Mouse (Mus musculus) hindbrain, embryonic 14.5 days (tissue): ENCODE results near the gene Sh3kbp1. TPM values are rescaled to one million over a fixed set of nuclear protein-coding genes. Genes with fewer than 3 reads are reported as not detected.

Experiments used
- ATAC-seq: fragments of 200-750 bp; cut with Nextera tagmentation; 2 replicates; pipeline ENCODE4 v1.8.0; 2017; ENCODE audit warnings: moderate number of reproducible peaks, mild to moderate bottlenecking, moderate TSS enrichment, moderate library complexity; ENCODE audit not compliant: low FRiP score
- DNase-seq: peaks from one replicate; pipeline ENCODE4 v3.0.0-alpha.2; 2015; ENCODE audit warnings: low spot score
- H3K27ac ChIP-seq: fragments of 300-500 bp; sonication (generic); 2 replicates; pipeline ENCODE4 v1.5.1; 2014; ENCODE audit warnings: mild to moderate bottlenecking, moderate library complexity
- H3K27me3 ChIP-seq: fragments of 300-500 bp; sonication (generic); 2 replicates; pipeline ENCODE4 v1.6.1; 2014; ENCODE audit warnings: mild to moderate bottlenecking, low read length, mixed read lengths; ENCODE audit not compliant: control insufficient read depth, insufficient read depth
- H3K36me3 ChIP-seq: fragments of 300-500 bp; sonication (generic); replicated peaks from 2 replicates; pipeline ENCODE4 v1.6.1; 2014; ENCODE audit not compliant: control insufficient read depth, insufficient read depth
- H3K4me1 ChIP-seq: fragments of 300-500 bp; sonication (generic); replicated peaks from 2 replicates; pipeline ENCODE4 v1.6.1; 2014; ENCODE audit warnings: antibody characterized with exemption, low read length, mixed read lengths; ENCODE audit not compliant: control insufficient read depth, insufficient read depth
- H3K4me2 ChIP-seq: fragments of 300-500 bp; sonication (generic); replicated peaks from 2 replicates; pipeline ENCODE4 v1.6.1; 2014; ENCODE audit warnings: mild to moderate bottlenecking, moderate library complexity
- H3K4me3 ChIP-seq: fragments of 300-500 bp; sonication (generic); replicated peaks from 2 replicates; pipeline ENCODE4 v1.5.1; 2014; ENCODE audit warnings: mild to moderate bottlenecking, low read length
- H3K9ac ChIP-seq: fragments of 300-500 bp; sonication (generic); 2 replicates; pipeline ENCODE4 v1.6.1; 2014
- H3K9me3 ChIP-seq: fragments of 300-500 bp; sonication (generic); 2 replicates; pipeline ENCODE4 v1.6.1; 2016; ENCODE audit warnings: low read length; ENCODE audit not compliant: control insufficient read depth
- WGBS: fragments of 180-500 bp; shearing (Covaris S2); extraction: QIAGEN DNeasy Blood & Tissue Kit; methylation state at CpG from one replicate; pipeline ENCODE4 v1.1.7; 2014; 5-methylcytosine and 5-hydroxymethylcytosine counted together
- polyA plus RNA-seq: library from polyadenylated mRNA; unstranded; fragments of >200 nt; fragmentation: Nextera tagmentation; extraction: Ambion mirVana; gene quantifications from 2 replicates; pipeline ENCODE4 v1.2.1, GENCODE M21; 2014

The Sh3kbp1 gene
- polyA plus RNA-seq, 1 experiment from 2014 or later: 53.4 TPM

- H3K36me3 ChIP-seq: no peaks in the 10 kb centered on the region; the same call in 1 of the 2 replicates
- H3K4me2 ChIP-seq: no peak overlapping the region
- no peak overlapping the region for H3K9ac ChIP-seq
- no peaks in the 10 kb centered on the region for H3K4me1 ChIP-seq
- no peaks in the 10 kb centered on the region; the same call in 1 of the 2 replicates for H3K27me3 ChIP-seq
- ATAC-seq (no peak), DNase-seq (no peak)
- no peaks in the 10 kb centered on the region for H3K9me3 ChIP-seq
- H3K4me3 ChIP-seq: no peak overlapping the region
- WGBS: 92% methylated on average over 1 of the region's 1 CpGs
- no peak overlapping the region for H3K27ac ChIP-seq
These were observed 305.0 kb downstream of the Sh3kbp1 start for GRCm38 (mm10) chrX:159932027-159932426.

- no peaks in the 10 kb centered on the region for H3K4me1 ChIP-seq
- H3K9ac ChIP-seq: no peak overlapping the region
- H3K4me2 ChIP-seq: no peak overlapping the region
- no peaks in the 10 kb centered on the region for H3K9me3 ChIP-seq
- H3K27me3 ChIP-seq: no peaks in the 10 kb centered on the region; the same call in 1 of the 2 replicates
- no peaks in the 10 kb centered on the region for H3K36me3 ChIP-seq
- H3K4me3 ChIP-seq: no peak overlapping the region
- no peak for DNase-seq
- WGBS: 83% methylated on average over 2 of the region's 2 CpGs
- ATAC-seq: no peak
- no peak overlapping the region for H3K27ac ChIP-seq
These were observed 315.5 kb downstream of the Sh3kbp1 start for GRCm38 (mm10) chrX:159942569-159942968.

GRCm38 (mm10) chrX:159943586-159943985 lies 316.5 kb downstream of the Sh3kbp1 start:
- WGBS: 71% methylated on average over 1 of the region's 1 CpGs
- no peak overlapping the region for H3K4me3 ChIP-seq
- H3K27me3 ChIP-seq: no peaks in the 10 kb centered on the region; the same call in 1 of the 2 replicates
- H3K4me1 ChIP-seq: no peaks in the 10 kb centered on the region
- ATAC-seq: no peak
- DNase-seq: no peak
- H3K9ac ChIP-seq: no peak overlapping the region
- H3K9me3 ChIP-seq: no peaks in the 10 kb centered on the region
- no peak overlapping the region for H3K4me2 ChIP-seq
- H3K27ac ChIP-seq: no peak overlapping the region
- no peaks in the 10 kb centered on the region for H3K36me3 ChIP-seq

- Histone ChIP-seq H3K9ac (no peak overlapping the region), H3K27ac (no peak overlapping the region), H3K4me1 (no peaks in the 10 kb centered on the region), H3K36me3 (no peaks in the 10 kb centered on the region), H3K27me3 (peaks cover 18% of the 10 kb centered on the region; the same call in 1 of the 2 replicates), H3K9me3 (no peaks in the 10 kb centered on the region), H3K4me3 (no peak overlapping the region), H3K4me2 (no peak overlapping the region)
- DNase-seq (no peak), ATAC-seq (no peak)
- WGBS: 78% methylated on average over 7 of the region's 7 CpGs
These were observed 326.7 kb downstream of the Sh3kbp1 start for GRCm38 (mm10) chrX:159953546-159954429.

GRCm38 (mm10) chrX:159954430-159954779 lies 327.3 kb downstream of the Sh3kbp1 start:
- H3K9me3 ChIP-seq: no peaks in the 10 kb centered on the region
- WGBS: 67% methylated on average over 4 of the region's 4 CpGs
- ATAC-seq (peak; percentile 24; the same call in 1 of the 2 replicates), DNase-seq (no peak)
- H3K4me1 ChIP-seq: no peaks in the 10 kb centered on the region
- H3K36me3 ChIP-seq: no peaks in the 10 kb centered on the region
- no peak overlapping the region for H3K9ac ChIP-seq
- no peak overlapping the region for H3K4me2 ChIP-seq
- peaks cover 18% of the 10 kb centered on the region; the same call in 1 of the 2 replicates for H3K27me3 ChIP-seq
- H3K4me3 ChIP-seq: no peak overlapping the region
- no peak overlapping the region for H3K27ac ChIP-seq

- Histone ChIP-seq H3K27me3 (peaks cover 13% of the 10 kb centered on the region; the same call in 1 of the 2 replicates), H3K4me2 (no peak overlapping the region), H3K9ac (no peak overlapping the region), H3K36me3 (no peaks in the 10 kb centered on the region), H3K4me3 (no peak overlapping the region), H3K4me1 (no peaks in the 10 kb centered on the region), H3K27ac (no peak overlapping the region), H3K9me3 (no peaks in the 10 kb centered on the region)
- WGBS: 93% methylated on average over 6 of the region's 6 CpGs
- ATAC-seq: no peak
- no peak for DNase-seq
These were observed 328.4 kb downstream of the Sh3kbp1 start for GRCm38 (mm10) chrX:159955433-159955832.

GRCm38 (mm10) chrX:159961385-159961784 lies 334.3 kb downstream of the Sh3kbp1 start:
- DNase-seq: no peak
- H3K27me3 ChIP-seq: peaks cover 4% of the 10 kb centered on the region; the same call in 1 of the 2 replicates
- H3K4me1 ChIP-seq: no peaks in the 10 kb centered on the region
- H3K9me3 ChIP-seq: no peaks in the 10 kb centered on the region
- WGBS: 85% methylated on average over 2 of the region's 2 CpGs
- H3K4me3 ChIP-seq: no peak overlapping the region
- no peak overlapping the region for H3K9ac ChIP-seq
- H3K36me3 ChIP-seq: no peaks in the 10 kb centered on the region
- H3K27ac ChIP-seq: no peak overlapping the region
- no peak for ATAC-seq
- H3K4me2 ChIP-seq: no peak overlapping the region

- H3K4me3 ChIP-seq: no peak overlapping the region
- ATAC-seq: peak; percentile 56; the same call in 1 of the 2 replicates
- peak; percentile 87 for DNase-seq
- 34% methylated on average over 4 of the region's 4 CpGs for WGBS
- no peaks in the 10 kb centered on the region for H3K36me3 ChIP-seq
- no peaks in the 10 kb centered on the region for H3K9me3 ChIP-seq
- H3K4me2 ChIP-seq: no peak overlapping the region
- no peaks in the 10 kb centered on the region for H3K4me1 ChIP-seq
- H3K9ac ChIP-seq: no peak overlapping the region
- no peak overlapping the region; the same call in 1 of the 2 replicates for H3K27ac ChIP-seq
- H3K27me3 ChIP-seq: no peaks in the 10 kb centered on the region; the same call in 1 of the 2 replicates
These were observed 336.2 kb downstream of the Sh3kbp1 start for GRCm38 (mm10) chrX:159963273-159963672.

- H3K27ac ChIP-seq: no peak overlapping the region
- WGBS: 66% methylated on average over 7 of the region's 9 CpGs
- no peak overlapping the region for H3K9ac ChIP-seq
- no peak for DNase-seq
- no peaks in the 10 kb centered on the region for H3K4me1 ChIP-seq
- no peaks in the 10 kb centered on the region for H3K9me3 ChIP-seq
- H3K4me3 ChIP-seq: no peak overlapping the region
- no peaks in the 10 kb centered on the region for H3K36me3 ChIP-seq
- no peak overlapping the region for H3K4me2 ChIP-seq
- H3K27me3 ChIP-seq: no peaks in the 10 kb centered on the region
- ATAC-seq: peak; percentile 68
These were observed 336.9 kb downstream of the Sh3kbp1 start for GRCm38 (mm10) chrX:159963925-159964324.
